Mouse (Mus musculus) common myeloid progenitor, adult 5-6 weeks (primary cell): ENCODE measurements around the gene 6430531B16Rik. TPM values are rescaled to one million over a fixed set of nuclear protein-coding genes. Genes with fewer than 3 reads are reported as not detected.

Source experiments
- ATAC-seq: replicated peaks from 2 replicates; pipeline ENCODE4 v1.8.0; 2016; ENCODE audit warnings: low read depth, mild to moderate bottlenecking, moderate TSS enrichment, inconsistent platforms; ENCODE audit not compliant: poor library complexity, severe bottlenecking
- total RNA-seq: library from RNA; stranded (forward); fragments of 200-1000, 187-1606 nt; gene quantifications from 2 replicates; pipeline ENCODE4 v1.2.3, GENCODE M21; 2017

6430531B16Rik gene
- total RNA-seq, 1 experiment from 2014 or later = not detected

GRCm38 (mm10) chr7:139944291-139945240, 34.0 kb downstream of the 6430531B16Rik start:
- ATAC-seq = no peak

GRCm38 (mm10) chr7:139943674-139944281, 34.8 kb downstream of the 6430531B16Rik start, which contains the start of gene Utf1:
Gene Utf1, plus strand, starts transcription at chr7:139943789.
- ATAC-seq = peak; percentile 69

GRCm38 (mm10) chr7:139940476-139941209, 37.9 kb downstream of the 6430531B16Rik start:
- ATAC-seq = no peak

GRCm38 (mm10) chr7:139937810-139938209, 40.7 kb downstream of the 6430531B16Rik start:
- ATAC-seq = no peak

- ATAC-seq = no peak
Measured at GRCm38 (mm10) chr7:139937138-139937537, 41.4 kb downstream of the 6430531B16Rik start.

GRCm38 (mm10) chr7:139936705-139937104, 41.9 kb downstream of the 6430531B16Rik start:
- no peak for ATAC-seq

GRCm38 (mm10) chr7:139930732-139931131, 47.8 kb downstream of the 6430531B16Rik start:
- peak; percentile 94 for ATAC-seq

Other genes with a start within 250 kb of the 6430531B16Rik start
- gene Adgra1, start 144.6 kb downstream of the 6430531B16Rik start, total RNA-seq = not detected in 2 replicates
- gene Kndc1, start 84.1 kb downstream of the 6430531B16Rik start, total RNA-seq = not detected in 2 replicates
- gene Utf1, start 35.0 kb downstream of the 6430531B16Rik start, total RNA-seq = not detected in 2 replicates
- 0.34 and 0.46 TPM in 2 replicates for gene Adam8, start 13.8 kb upstream of the 6430531B16Rik start, total RNA-seq
- 21.7 and 23.6 TPM in 2 replicates for gene Zfp511, start 57.6 kb upstream of the 6430531B16Rik start, total RNA-seq
- gene Tubgcp2, start 57.9 kb upstream of the 6430531B16Rik start, total RNA-seq = 47.4 and 54.2 TPM in 2 replicates
- not detected in 2 replicates for gene Msx3, start 70.3 kb upstream of the 6430531B16Rik start, total RNA-seq
- gene Caly, start 103.8 kb upstream of the 6430531B16Rik start, total RNA-seq = not detected in 2 replicates
- not detected in 2 replicates for gene Prap1, start 114.6 kb upstream of the 6430531B16Rik start, total RNA-seq
- 2.8 and 6.6 TPM in 2 replicates for gene Fuom, start 123.7 kb upstream of the 6430531B16Rik start, total RNA-seq
- 11.1 and 11.4 TPM in 2 replicates for gene Paox, start 137.0 kb upstream of the 6430531B16Rik start, total RNA-seq
- gene Echs1, start 137.7 kb upstream of the 6430531B16Rik start, total RNA-seq = 59.3 and 73.0 TPM in 2 replicates
- gene Mtg1, start 158.8 kb upstream of the 6430531B16Rik start, total RNA-seq = 13.6 and 21.2 TPM in 2 replicates
- not detected in 2 replicates for gene Sprn, start 176.1 kb upstream of the 6430531B16Rik start, total RNA-seq
- not detected in 2 replicates for gene Olfr522, start 186.0 kb upstream of the 6430531B16Rik start, total RNA-seq
- gene Olfr523, start 194.5 kb upstream of the 6430531B16Rik start, total RNA-seq = not detected in 2 replicates
- gene Olfr524, start 227.2 kb upstream of the 6430531B16Rik start, total RNA-seq = not detected in 2 replicates
- not detected in 2 replicates for gene Cd163l1, start 239.5 kb upstream of the 6430531B16Rik start, total RNA-seq